Comparison of ENCODE assay signal across 8 mouse cellular contexts in the genomic region with DNA sequence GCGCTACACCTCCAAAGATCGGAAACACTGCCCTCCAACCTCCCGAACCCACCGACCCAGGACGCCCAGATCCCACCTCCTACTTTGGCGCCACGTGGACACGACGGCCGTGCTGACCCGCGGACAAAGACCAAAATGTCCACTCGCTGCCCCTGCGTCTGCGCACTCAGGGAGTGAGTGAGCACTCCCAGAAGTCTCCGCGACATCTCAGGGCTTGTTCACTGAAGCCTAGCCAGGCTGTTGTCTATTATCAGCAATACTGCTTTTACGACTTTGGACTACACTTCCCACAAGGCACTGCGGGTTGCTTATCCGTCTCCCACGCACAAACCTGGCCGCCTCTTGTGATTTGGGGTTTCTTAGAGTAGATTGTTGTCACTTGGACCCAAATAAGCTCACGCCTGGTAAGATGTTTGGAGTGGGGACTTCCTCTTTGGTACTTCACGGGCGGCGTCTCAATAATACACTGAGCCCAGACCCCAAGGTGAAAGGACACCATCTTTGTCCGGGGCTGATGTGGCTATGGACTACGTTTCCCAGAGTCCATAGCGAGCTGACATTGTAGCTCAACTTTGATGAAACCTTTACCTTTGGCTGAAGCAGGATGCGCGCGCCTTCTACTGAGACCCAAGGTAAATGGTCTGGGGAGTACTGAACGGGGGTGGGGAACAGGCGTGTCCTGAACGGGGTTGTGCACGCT. TPM values are rescaled to one million over a fixed set of nuclear protein-coding genes. Genes with fewer than 3 reads are reported as not detected.
DNase-seq lines count a peak whose midpoint lies in the region; ATAC-seq lines count a peak whose summit lies in the region.

A gene (minus strand): TSS at position 168 of the 700 bp plus-strand sequence.

- DNase-seq in NIH3T3 (ENCODE audit: low read depth), result peak; percentile 95
- DNase-seq in cerebellum, postnatal 14 days, result peak; percentile 91 to 94
- peak; percentile 85 to 88 for DNase-seq in frontal cortex, postnatal 14 days (ENCODE audit: low spot score in 2 of 2)
- DNase-seq in layer of hippocampus, postnatal 25 days (ENCODE audit: extremely low spot score in 1 of 2, low spot score in 1 of 2), result peak; percentile 78 to 79
- peak; percentile 96 for DNase-seq in lung, postnatal 25 days (ENCODE audit: low spot score)
- DNase-seq in retina, embryonic 14.5 days (ENCODE audit: low spot score), result peak; percentile 95
- peak; percentile 89 for DNase-seq in thymus, postnatal 4 days

- peak; percentile 96 for ATAC-seq in hindbrain, embryonic 13.5 days (ENCODE audit: low FRiP score)

- H3K9me3 ChIP-seq in hindbrain, embryonic 13.5 days, result peaks cover 15% of the 10 kb centered on the region

- peaks cover 28% of the 10 kb centered on the region for H3K4me1 ChIP-seq in hindbrain, embryonic 13.5 days (replicated peaks)

- no peaks in the 10 kb centered on the region for H3K27me3 ChIP-seq in hindbrain, embryonic 13.5 days

- H3K4me3 ChIP-seq in hindbrain, embryonic 13.5 days, result peak within 1 kb of the TSS; percentile 62

- WGBS in hindbrain, embryonic 13.5 days, result under 1% methylated on average over 36 of the region's 36 CpGs

- H3K9ac ChIP-seq in hindbrain, embryonic 13.5 days, result peak within 1 kb of the TSS; percentile 79

- peaks cover 31% of the 10 kb centered on the region for H3K36me3 ChIP-seq in hindbrain, embryonic 13.5 days

- peak within 1 kb of the TSS; percentile 77 for H3K4me2 ChIP-seq in hindbrain, embryonic 13.5 days

- H3K27ac ChIP-seq in hindbrain, embryonic 13.5 days, result peak within 1 kb of the TSS; percentile 92

RNA-seq across cellular contexts. Expression of the gene that starts here (rescaled TPM):
- 17.5 and 18.6 TPM in 2 replicates for polyA plus RNA-seq in hindbrain, embryonic 13.5 days (2015; fragmentation: Nextera tagmentation; extraction: Ambion mirVana)
- 10 to 100 TPM; 49.2 to 50.2 TPM for total RNA-seq in layer of hippocampus, postnatal 25 days (2021)

Comparison
In these comparisons a context has a peak if more than half of its experiments do, and no peak if none do; other contexts are left out.
1. Peak in every context shown above with its lines: DNase-seq, ATAC-seq, H3K4me3 ChIP-seq and H3K27ac ChIP-seq.